Mouse (Mus musculus) heart, adult 2 months (tissue): ENCODE data around the gene Prkag2. TPM values are rescaled to one million over a fixed set of nuclear protein-coding genes. Genes with fewer than 3 reads are reported as not detected.
A peak's percentile ranks its signal among the peaks of the same experiment; 100 is the strongest.

Experiments
- DNase-seq, 2 experiments: peaks; one replicate each; pipeline ENCODE4 v3.0.0; 2021
- H3K27ac ChIP-seq: fragments of 200-600 bp; 2 replicates; pipeline ENCODE4 v1.8.1; 2022
- H3K27me3 ChIP-seq: fragments of 200-500 bp; 2 replicates; pipeline ENCODE4 v1.6.1; 2012; ENCODE audit warnings: mild to moderate bottlenecking, low read length, inconsistent platforms, mixed read lengths; ENCODE audit not compliant: control insufficient read depth, insufficient read depth
- H3K36me3 ChIP-seq: fragments of 200-500 bp; 2 replicates; pipeline ENCODE4 v1.6.1; 2012; ENCODE audit warnings: low read length, inconsistent platforms; ENCODE audit not compliant: control insufficient read depth, insufficient read depth
- H3K4me1 ChIP-seq: fragments of 200-500 bp; 2 replicates; pipeline ENCODE4 v1.6.1; 2011; ENCODE audit warnings: low read length; ENCODE audit not compliant: control insufficient read depth, insufficient read depth
- H3K4me3 ChIP-seq: fragments of 200-600 bp; 2 replicates; pipeline ENCODE4 v1.8.1; 2022
- H3K79me2 ChIP-seq: fragments of 200-500 bp; replicated peaks from 2 replicates; pipeline ENCODE4 v1.6.1; 2012; ENCODE audit warnings: mild to moderate bottlenecking, inconsistent platforms, low read length, moderate library complexity, mixed read lengths; ENCODE audit not compliant: control insufficient read depth, insufficient read depth
- H3K9ac ChIP-seq: fragments of 200-500 bp; 2 replicates; pipeline ENCODE4 v1.6.1; 2012; ENCODE audit warnings: low read depth, mild to moderate bottlenecking, control low read depth, inconsistent platforms, low read length, mixed read lengths
- CTCF ChIP-seq: fragments of 200-600 bp; IDR thresholded peaks from 2 replicates; pipeline ENCODE4 v1.8.1; 2022; ENCODE audit warnings: antibody characterized with exemption, mild to moderate bottlenecking, moderate library complexity
- EP300 ChIP-seq: fragments of 200-500 bp; IDR thresholded peaks from 2 replicates; pipeline ENCODE4 v1.6.1; 2011; ENCODE audit warnings: low read depth, low read length, control low read depth; ENCODE audit not compliant: insufficient read depth
- POLR2A ChIP-seq: fragments of 200-500 bp; IDR thresholded peaks from 2 replicates; pipeline ENCODE4 v1.6.1; 2011; ENCODE audit warnings: mild to moderate bottlenecking, low read depth, low read length, control low read depth; ENCODE audit not compliant: insufficient read depth
- WGBS: fragments of 180-500 bp; shearing (Covaris S2); methylation state at CpG from one replicate; pipeline ENCODE4 v1.1.7; 2018; 5-methylcytosine and 5-hydroxymethylcytosine counted together
- intact Hi-C: fragments of 180-260 bp; cut with DNase I; formaldehyde crosslinking; loops from one replicate; pipeline ENCODE4 v1.15.1; 2025
- polyA plus RNA-seq: library from polyadenylated mRNA; depleted of rRNA; stranded (reverse); fragments of >200 nt; gene quantifications from 2 replicates; pipeline ENCODE4 v1.2.3, GENCODE M21; 2012
- total RNA-seq, 2 experiments: library from RNA; stranded (reverse); gene quantifications; 2 replicates each; pipeline ENCODE4 v1.2.3; 2021

The Prkag2 gene
- total and polyA plus RNA-seq, 3 experiments: 23.9 to 25.9 (median 25.2) TPM

DNA sequence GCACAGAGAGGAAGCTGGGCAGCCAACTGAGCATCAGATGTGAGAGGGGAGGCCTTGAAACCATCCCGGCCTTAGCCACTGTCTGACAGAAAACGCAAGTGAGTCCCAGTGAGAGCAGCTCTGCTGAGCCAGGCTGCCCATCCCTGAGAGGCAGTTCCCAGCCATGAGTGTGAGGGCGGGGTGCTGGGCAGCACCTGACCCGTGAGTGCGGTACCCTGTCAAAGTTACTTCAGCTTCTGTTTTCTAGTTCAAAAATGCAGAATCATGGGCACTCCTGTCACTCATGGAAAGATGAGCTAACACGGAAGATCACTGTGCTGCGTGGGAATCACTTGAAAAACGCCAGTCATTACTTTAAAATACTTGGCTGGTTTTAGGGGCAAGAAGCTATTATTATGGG is 49.6 kb downstream of the Prkag2 start:
- intact Hi-C loops: no loop called here
- no peak for DNase-seq
- WGBS: 85% methylated on average over 8 of the region's 8 CpGs

DNA sequence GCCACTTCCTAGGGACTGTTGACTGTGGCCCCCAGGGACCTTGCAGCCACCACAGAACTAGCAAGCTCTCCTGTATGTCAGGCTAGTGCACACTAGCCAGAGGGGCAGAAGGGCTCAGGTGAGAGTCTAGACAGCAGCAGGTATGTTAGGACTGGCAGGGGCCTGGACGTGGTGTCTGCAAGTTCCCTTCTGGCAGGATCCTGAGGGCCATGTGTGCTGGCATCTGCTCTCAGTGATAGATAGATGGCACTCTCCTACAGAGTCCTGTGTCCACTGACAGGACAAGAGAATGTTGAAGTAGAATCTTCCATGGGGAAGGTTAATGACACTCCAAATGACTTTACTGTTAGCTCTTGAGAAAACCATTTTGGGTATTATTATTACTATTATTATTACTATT is 52.8 kb downstream of the Prkag2 start:
- Histone ChIP-seq H3K9ac (no peak overlapping the region), H3K36me3 (no peaks in the 10 kb centered on the region), H3K79me2 (0 out of 2 replicates have a peak, but pooled peaks cover 2% of the 10 kb centered on the region), H3K4me3 (no peak overlapping the region), H3K4me1 (no peaks in the 10 kb centered on the region; the same call in none of the 2 replicates), H3K27ac (no peak overlapping the region), H3K27me3 (no peaks in the 10 kb centered on the region)
- 64% methylated on average over 1 of the region's 1 CpGs for WGBS
- DNase-seq: no peak
- intact Hi-C loops: no loop called here
- TF ChIP-seq EP300: no peak
- no peak for TF ChIP-seq POLR2A
- TF ChIP-seq CTCF: 0 out of 2 replicates have a peak, but pooled peaks have one; percentile 8

More for the DNA sequence above, 49.6 kb downstream of the Prkag2 start:
- Histone ChIP-seq H3K79me2 (0 out of 2 replicates have a peak, but pooled peaks cover 2% of the 10 kb centered on the region), H3K4me3 (no peak overlapping the region), H3K9ac (no peak overlapping the region), H3K4me1 (peaks cover 3% of the 10 kb centered on the region), H3K36me3 (no peaks in the 10 kb centered on the region), H3K27me3 (no peaks in the 10 kb centered on the region), H3K27ac (no peak overlapping the region)
- no peak for TF ChIP-seq EP300

- TF ChIP-seq POLR2A: no peak
- TF ChIP-seq EP300: no peak
- TF ChIP-seq CTCF: no peak
- no peak for DNase-seq
- Histone ChIP-seq H3K4me3 (no peak overlapping the region), H3K4me1 (no peaks in the 10 kb centered on the region; the same call in none of the 2 replicates), H3K9ac (no peak overlapping the region), H3K27me3 (no peaks in the 10 kb centered on the region), H3K27ac (no peak overlapping the region), H3K79me2 (0 out of 2 replicates have a peak, but pooled peaks cover 2% of the 10 kb centered on the region), H3K36me3 (no peaks in the 10 kb centered on the region)
- 93% methylated on average over 3 of the region's 3 CpGs for WGBS
- intact Hi-C loops: no loop called here
Observed at GRCm38 (mm10) chr5:25046762-25047161, 53.7 kb downstream of the Prkag2 start.

GRCm38 (mm10) chr5:25044007-25044406 is 56.4 kb downstream of the Prkag2 start:
- Histone ChIP-seq H3K4me1 (no peaks in the 10 kb centered on the region; the same call in 1 of the 2 replicates), H3K79me2 (0 out of 2 replicates have a peak, but pooled peaks cover 2% of the 10 kb centered on the region), H3K9ac (no peak overlapping the region), H3K27me3 (no peaks in the 10 kb centered on the region), H3K4me3 (no peak overlapping the region), H3K27ac (no peak overlapping the region), H3K36me3 (no peaks in the 10 kb centered on the region)
- intact Hi-C loops: no loop called here
- DNase-seq: no peak
- TF ChIP-seq CTCF: 0 out of 2 replicates have a peak, but pooled peaks have one; percentile 3
- no peak for TF ChIP-seq EP300
- WGBS: 100% methylated on average over 2 of the region's 2 CpGs

GRCm38 (mm10) chr5:25041947-25042346 is 58.5 kb downstream of the Prkag2 start:
- Histone ChIP-seq H3K27ac (no peak overlapping the region), H3K79me2 (0 out of 2 replicates have a peak, but pooled peaks cover 2% of the 10 kb centered on the region), H3K27me3 (no peaks in the 10 kb centered on the region), H3K36me3 (no peaks in the 10 kb centered on the region), H3K4me3 (no peak overlapping the region), H3K4me1 (peaks cover 2% of the 10 kb centered on the region; the same call in 1 of the 2 replicates), H3K9ac (no peak overlapping the region)
- WGBS: 88% methylated on average over 1 of the region's 1 CpGs
- no peak for TF ChIP-seq CTCF
- TF ChIP-seq POLR2A: no peak
- no peak for TF ChIP-seq EP300
- intact Hi-C loops: no loop called here
- DNase-seq: no peak

- H3K4me3 ChIP-seq: no peak overlapping the region
- no peaks in the 10 kb centered on the region for H3K36me3 ChIP-seq
- WGBS: 45% methylated on average over 5 of the region's 5 CpGs
- H3K79me2 ChIP-seq: no peaks in the 10 kb centered on the region
- peak; percentile 35 to 49 for DNase-seq
- intact Hi-C loops: no loop called here
- H3K4me1 ChIP-seq: peaks cover 2% of the 10 kb centered on the region; the same call in 1 of the 2 replicates
- TF ChIP-seq CTCF (peak; percentile 62), EP300 (no peak), POLR2A (no peak)
- no peak overlapping the region for H3K27ac ChIP-seq
- no peak overlapping the region for H3K9ac ChIP-seq
- no peaks in the 10 kb centered on the region for H3K27me3 ChIP-seq
Observed at GRCm38 (mm10) chr5:25041307-25041706, 59.1 kb downstream of the Prkag2 start.
